Mouse (Mus musculus) left cerebral cortex, adult 6 months (tissue): ENCODE results near the gene Gm49776. TPM values are rescaled to one million over a fixed set of nuclear protein-coding genes. Genes with fewer than 3 reads are reported as not detected.

Experiments used
- long read RNA-seq, 2 experiments: library from polyadenylated mRNA; unstranded; transcript quantifications; one replicate each; pipeline ENCODE4 v2.0.0; 2019 to 2020
- polyA plus RNA-seq: library from polyadenylated mRNA; unstranded; fragments of <200 nt; fragmentation: Nextera tagmentation; gene quantifications from 2 replicates; pipeline ENCODE4 v1.2.3, GENCODE M21; 2021

The Gm49776 gene
- polyA plus RNA-seq = not detected in 2 replicates
- long read RNA-seq, experiment 1 = 0 reads
- long read RNA-seq, experiment 2, partial matches to known transcripts = 0 of 1 reads
- long read RNA-seq, experiment 2, other reads (novel, unspliced or antisense) = 1 of 1 reads

GRCm38 (mm10) chr16:18258221-18258620 is at the start of gene Gm49776:
TSS of gene Gm49776 (minus strand) at chr16:18258321.

GRCm38 (mm10) chr16:18289067-18289588 is 31.0 kb upstream of the Gm49776 start, which contains the start of gene Dgcr8:
TSS of gene Dgcr8 (minus strand) at chr16:18289246.

GRCm38 (mm10) chr16:18248433-18249363 is 9.4 kb downstream of the Gm49776 start, which contains the start of the genes Trmt2a and Ranbp1:
TSS of gene Trmt2a (plus strand) at chr16:18248679.
TSS of gene Ranbp1 (minus strand) at chr16:18248732.

GRCm38 (mm10) chr16:18234671-18235388 is 23.3 kb downstream of the Gm49776 start, which contains the start of gene Zdhhc8:
TSS of gene Zdhhc8 (minus strand) at chr16:18235136.

GRCm38 (mm10) chr16:18217579-18217978 is 40.5 kb downstream of the Gm49776 start, which contains the start of gene Ccdc188:
TSS of gene Ccdc188 (plus strand) at chr16:18217879.

Other genes with a start within 250 kb of the Gm49776 start
- 155 and 169 TPM in 2 replicates for gene Dgcr6, start 205.5 kb downstream of the Gm49776 start, polyA plus RNA-seq
- 45.3 and 63.1 TPM in 2 replicates for gene Prodh, start 168.1 kb downstream of the Gm49776 start, polyA plus RNA-seq
- gene Rtn4r, start 130.7 kb downstream of the Gm49776 start, polyA plus RNA-seq = 14.9 and 66.7 TPM in 2 replicates
- gene Ccdc188, start 40.4 kb downstream of the Gm49776 start, polyA plus RNA-seq = not detected in 2 replicates
- gene Zdhhc8, start 23.2 kb downstream of the Gm49776 start, polyA plus RNA-seq = 25.9 and 36.8 TPM in 2 replicates
- gene Trmt2a, start 9.6 kb downstream of the Gm49776 start, polyA plus RNA-seq = 34.2 and 37.7 TPM in 2 replicates
- 170 and 179 TPM in 2 replicates for gene Ranbp1, start 9.6 kb downstream of the Gm49776 start, polyA plus RNA-seq
- gene Dgcr8, start 30.9 kb upstream of the Gm49776 start, polyA plus RNA-seq = 7.7 and 9.7 TPM in 2 replicates
- gene Tango2, start 89.8 kb upstream of the Gm49776 start, polyA plus RNA-seq = 157 and 170 TPM in 2 replicates
- 8.2 and 9.8 TPM in 2 replicates for gene Arvcf, start 89.9 kb upstream of the Gm49776 start, polyA plus RNA-seq
- 43.7 and 49.9 TPM in 2 replicates for gene Txnrd2, start 168.1 kb upstream of the Gm49776 start, polyA plus RNA-seq
- gene Comt, start 168.5 kb upstream of the Gm49776 start, polyA plus RNA-seq = 178 and 179 TPM in 2 replicates
- 10.3 and 11.3 TPM in 2 replicates for gene Gnb1l, start 240.4 kb upstream of the Gm49776 start, polyA plus RNA-seq
- gene Rtl10, start 240.6 kb upstream of the Gm49776 start, polyA plus RNA-seq = 2.3 and 2.7 TPM in 2 replicates